Mouse (Mus musculus) liver, adult 2 months (tissue): ENCODE results near the gene Arhgap45. TPM values are rescaled to one million over a fixed set of nuclear protein-coding genes. Genes with fewer than 3 reads are reported as not detected.

ENCODE experiments used
- DNase-seq: peaks from one replicate; pipeline ENCODE4 v3.0.0-alpha.2; 2011; ENCODE audit warnings: low read depth, low spot score; ENCODE audit errors: extremely low read depth
- H3K27ac ChIP-seq: fragments of 200-500 bp; replicated peaks from 2 replicates; pipeline ENCODE4 v1.5.1; 2012; ENCODE audit warnings: low read depth, mild to moderate bottlenecking, control low read depth, inconsistent platforms, low read length; ENCODE audit not compliant: insufficient read depth
- H3K27me3 ChIP-seq: fragments of 200-500 bp; 2 replicates; pipeline ENCODE4 v1.6.1; 2012; ENCODE audit warnings: mild to moderate bottlenecking, moderate library complexity, low read length, inconsistent platforms; ENCODE audit not compliant: control insufficient read depth, insufficient read depth
- H3K36me3 ChIP-seq: fragments of 200-500 bp; 2 replicates; pipeline ENCODE4 v1.6.1; 2012; ENCODE audit warnings: low read length, inconsistent platforms; ENCODE audit not compliant: control insufficient read depth, insufficient read depth
- H3K4me1 ChIP-seq: fragments of 200-500 bp; 2 replicates; pipeline ENCODE4 v1.6.1; 2011; ENCODE audit warnings: low read length; ENCODE audit not compliant: control insufficient read depth, insufficient read depth
- H3K4me3 ChIP-seq: fragments of 200-500 bp; 2 replicates; pipeline ENCODE4 v1.5.1; 2011; ENCODE audit warnings: low read depth, mild to moderate bottlenecking, control low read depth, low read length, moderate library complexity; ENCODE audit not compliant: insufficient read depth
- H3K79me2 ChIP-seq: fragments of 200-500 bp; 2 replicates; pipeline ENCODE4 v1.6.1; 2012; ENCODE audit warnings: inconsistent platforms, mild to moderate bottlenecking, low read length, moderate library complexity; ENCODE audit not compliant: control insufficient read depth, insufficient read depth
- H3K9ac ChIP-seq: fragments of 200-500 bp; 2 replicates; pipeline ENCODE4 v1.6.1; 2012; ENCODE audit warnings: low read depth, mild to moderate bottlenecking, control low read depth, inconsistent platforms, low read length
- CTCF ChIP-seq: fragments of 200-500 bp; IDR thresholded peaks from 2 replicates; pipeline ENCODE4 v1.5.1; 2011; ENCODE audit warnings: low read depth, low read length, control low read depth
- POLR2A ChIP-seq: fragments of 200-500 bp; IDR thresholded peaks from 2 replicates; pipeline ENCODE4 v1.6.1; 2011; ENCODE audit warnings: low read length, control low read depth; ENCODE audit not compliant: insufficient read depth; ENCODE audit errors: extremely low read depth
- WGBS: fragments of 180-500 bp; shearing (Covaris S2); methylation state at CpG from one replicate; pipeline ENCODE4 v1.1.7; 2018; 5-methylcytosine and 5-hydroxymethylcytosine counted together
- polyA plus RNA-seq: library from polyadenylated mRNA; depleted of rRNA; stranded (reverse); fragments of >200 nt; gene quantifications from 2 replicates; pipeline ENCODE4 v1.2.3, GENCODE M21; 2012
- total RNA-seq: library from RNA; depleted of rRNA; stranded (reverse); fragments of >200 nt; gene quantifications from 2 replicates; pipeline ENCODE4 v1.2.3, GENCODE M21; 2014

Gene Arhgap45
- total and polyA plus RNA-seq, 2 experiments, result 4.5 to 10.9 TPM

- H3K4me1 ChIP-seq, result peaks cover 3% of the 10 kb centered on the region; the same call in 1 of the 2 replicates
- H3K36me3 ChIP-seq, result no peaks in the 10 kb centered on the region
- TF ChIP-seq CTCF, result no peak
- TF ChIP-seq POLR2A, result no peak
- H3K4me3 ChIP-seq, result no peak overlapping the region
- DNase-seq, result no peak
- no peak overlapping the region for H3K27ac ChIP-seq
- H3K79me2 ChIP-seq, result no peaks in the 10 kb centered on the region
- H3K27me3 ChIP-seq, result no peaks in the 10 kb centered on the region
- 96% methylated on average over 5 of the region's 5 CpGs for WGBS
- no peak overlapping the region for H3K9ac ChIP-seq
Measured at GRCm38 (mm10) chr10:80045766-80046165, 29.3 kb downstream of the Arhgap45 start.

- Histone ChIP-seq H3K27me3 (no peaks in the 10 kb centered on the region), H3K27ac (no peak within 1 kb of the TSS), H3K9ac (no peak within 1 kb of the TSS), H3K4me1 (peaks cover 8% of the 10 kb centered on the region; the same call in 1 of the 2 replicates), H3K79me2 (no peaks in the 10 kb centered on the region), H3K36me3 (no peaks in the 10 kb centered on the region), H3K4me3 (no peak within 1 kb of the TSS)
- DNase-seq, result no peak
- TF ChIP-seq CTCF, result no peak
- 87% methylated on average over 9 of the region's 9 CpGs for WGBS
Measured at GRCm38 (mm10) chr10:80047041-80047565, 30.6 kb downstream of the Arhgap45 start, which contains the start of gene Gpx4. TSS of gene Gpx4 (plus strand) at chr10:80047166.

GRCm38 (mm10) chr10:80048396-80048795, 31.9 kb downstream of the Arhgap45 start:
- TF ChIP-seq CTCF (no peak), POLR2A (no peak)
- Histone ChIP-seq H3K9ac (no peak overlapping the region), H3K27me3 (no peaks in the 10 kb centered on the region), H3K36me3 (no peaks in the 10 kb centered on the region), H3K4me1 (peaks cover 15% of the 10 kb centered on the region), H3K79me2 (no peaks in the 10 kb centered on the region), H3K4me3 (no peak overlapping the region), H3K27ac (no peak overlapping the region)
- 82% methylated on average over 5 of the region's 5 CpGs for WGBS
- DNase-seq, result no peak

- no peaks in the 10 kb centered on the region for H3K79me2 ChIP-seq
- DNase-seq, result no peak
Measured at GRCm38 (mm10) chr10:80048834-80049233, 32.4 kb downstream of the Arhgap45 start.

GRCm38 (mm10) chr10:80050244-80050643, 33.8 kb downstream of the Arhgap45 start:
- Histone ChIP-seq H3K36me3 (no peaks in the 10 kb centered on the region; the same call in 1 of the 2 replicates), H3K79me2 (peaks cover 2% of the 10 kb centered on the region; the same call in 1 of the 2 replicates), H3K4me1 (peaks cover 18% of the 10 kb centered on the region), H3K4me3 (no peak overlapping the region), H3K27me3 (no peaks in the 10 kb centered on the region), H3K27ac (no peak overlapping the region), H3K9ac (no peak overlapping the region)
- no peak for DNase-seq
- 33% methylated on average over 6 of the region's 6 CpGs for WGBS
- TF ChIP-seq CTCF (no peak), POLR2A (no peak)

More at GRCm38 (mm10) chr10:80048834-80049233, 32.4 kb downstream of the Arhgap45 start:
- H3K4me1 ChIP-seq, result peaks cover 15% of the 10 kb centered on the region
- no peak overlapping the region for H3K9ac ChIP-seq
- no peaks in the 10 kb centered on the region for H3K27me3 ChIP-seq
- H3K27ac ChIP-seq, result no peak overlapping the region
- no peak overlapping the region for H3K4me3 ChIP-seq
- TF ChIP-seq CTCF (no peak), POLR2A (no peak)
- H3K36me3 ChIP-seq, result no peaks in the 10 kb centered on the region
- WGBS, result 90% methylated on average over 3 of the region's 3 CpGs

- Histone ChIP-seq H3K4me3 (no peak overlapping the region), H3K36me3 (peaks cover 5% of the 10 kb centered on the region; the same call in 1 of the 2 replicates), H3K4me1 (peaks cover 24% of the 10 kb centered on the region), H3K27ac (peak overlapping the region; percentile 70), H3K79me2 (peaks cover 2% of the 10 kb centered on the region; the same call in 1 of the 2 replicates), H3K27me3 (no peaks in the 10 kb centered on the region), H3K9ac (peak overlapping the region; percentile 23; the same call in 1 of the 2 replicates)
- WGBS, result 64% methylated on average over 15 of the region's 15 CpGs
- no peak for DNase-seq
- TF ChIP-seq POLR2A (no peak), CTCF (no peak)
Measured at GRCm38 (mm10) chr10:80050885-80051617, 34.6 kb downstream of the Arhgap45 start.
